Mouse (Mus musculus): Measurements from ENCODE around the gene Avil. TPM values are rescaled to one million over a fixed set of nuclear protein-coding genes. Genes with fewer than 3 reads are reported as not detected.
"Not testable (repeated sequence)": the region's sequence is repeated elsewhere in the genome, so short reads cannot be mapped to it uniquely, and the experiment has no call there.

Avil gene
- total RNA-seq, 2 experiments from 2014 or later = 0.16 to 0.20 TPM

DNA sequence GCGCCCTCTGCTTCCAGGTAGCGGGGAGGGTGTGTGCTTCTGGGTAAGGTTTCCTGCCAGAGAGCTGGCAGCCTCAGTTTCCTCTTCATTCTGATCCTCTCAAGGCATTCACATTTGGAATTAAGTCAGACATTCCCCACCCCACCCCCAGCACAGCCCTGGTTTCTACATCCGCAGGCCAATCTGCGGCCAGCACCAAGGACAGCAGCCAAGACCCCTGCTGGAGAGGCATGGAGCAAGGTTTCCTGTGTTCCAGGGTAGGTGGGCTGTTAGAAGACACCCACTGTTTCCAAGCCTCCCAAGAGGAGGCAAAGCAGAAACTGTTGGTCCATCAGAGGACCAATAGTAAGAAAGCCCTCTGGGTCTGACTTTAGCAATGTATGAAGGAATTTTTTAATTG is 54.1 kb downstream of the Avil start:
- DNase-seq (ENCODE audit: low spot score in 2 of 2) = no peak
- intact Hi-C loops (cut with DNase I) = no loop called here

DNA sequence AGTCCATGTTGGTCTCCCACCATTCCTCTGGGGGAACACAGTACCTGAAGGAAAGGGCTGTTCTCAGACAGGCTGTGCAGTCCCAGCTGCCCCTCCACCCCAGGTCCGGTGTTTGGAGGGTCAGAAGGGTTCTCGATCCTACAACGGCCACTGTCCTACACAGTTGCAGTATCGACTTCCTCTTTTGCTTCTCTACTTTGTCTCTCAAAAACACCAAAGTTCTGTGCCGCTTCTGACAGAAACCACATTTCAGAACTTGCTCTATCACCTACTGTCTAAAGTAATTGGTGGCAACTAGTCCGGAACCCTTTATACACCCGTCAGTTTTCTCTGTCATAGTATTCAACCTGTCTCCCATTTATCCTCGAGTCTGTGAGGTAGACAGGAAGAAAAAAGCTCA is 54.9 kb downstream of the Avil start:
- intact Hi-C loops (cut with DNase I) = no loop called here
- DNase-seq (ENCODE audit: low spot score in 2 of 2) = no peak

DNA sequence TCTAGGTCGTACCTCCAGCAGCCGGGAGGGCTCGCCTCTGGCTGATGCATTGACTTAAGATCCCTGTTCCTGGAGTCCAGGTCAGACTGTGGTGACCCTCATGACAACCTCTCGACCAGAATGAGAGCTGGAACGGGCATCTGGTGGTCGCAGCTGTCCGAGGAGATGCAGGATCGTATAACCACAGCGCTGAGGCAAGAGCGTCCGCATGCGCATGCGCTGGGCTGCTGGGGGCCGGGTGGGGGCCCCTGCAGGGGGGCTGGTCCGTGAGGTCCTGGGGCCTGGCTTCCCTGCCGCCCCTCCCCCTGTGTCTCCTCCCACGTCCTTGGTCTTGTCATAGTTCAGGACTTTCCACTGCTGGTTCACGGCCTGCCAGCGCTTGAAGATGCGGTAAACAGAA is 56.0 kb downstream of the Avil start:
- DNase-seq (ENCODE audit: low spot score in 2 of 2) = no peak
- intact Hi-C loops (cut with DNase I) = no loop called here

DNA sequence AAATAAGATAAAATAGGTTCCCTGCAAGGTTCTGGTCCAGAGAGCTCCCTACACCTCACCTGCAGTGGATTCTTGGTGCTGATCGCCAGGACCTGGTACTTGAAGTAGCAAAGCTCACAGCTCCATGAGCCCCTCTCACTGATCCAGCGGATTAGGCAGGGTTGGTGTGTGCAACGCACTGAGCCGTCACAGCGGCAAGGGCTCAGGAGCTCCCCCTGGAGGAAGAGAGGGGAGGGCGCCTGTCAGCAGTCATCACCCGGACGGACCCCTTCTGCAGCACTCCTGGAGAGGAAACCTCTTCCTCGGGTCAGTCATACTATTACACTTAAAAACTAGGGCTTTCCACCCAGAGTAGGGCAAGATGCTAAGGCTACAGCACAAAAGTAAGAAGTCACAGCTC is 57.7 kb downstream of the Avil start:
- intact Hi-C loops (cut with DNase I) = no loop called here
- peak; percentile 65 to 66 for DNase-seq (ENCODE audit: low spot score in 2 of 2)

DNA sequence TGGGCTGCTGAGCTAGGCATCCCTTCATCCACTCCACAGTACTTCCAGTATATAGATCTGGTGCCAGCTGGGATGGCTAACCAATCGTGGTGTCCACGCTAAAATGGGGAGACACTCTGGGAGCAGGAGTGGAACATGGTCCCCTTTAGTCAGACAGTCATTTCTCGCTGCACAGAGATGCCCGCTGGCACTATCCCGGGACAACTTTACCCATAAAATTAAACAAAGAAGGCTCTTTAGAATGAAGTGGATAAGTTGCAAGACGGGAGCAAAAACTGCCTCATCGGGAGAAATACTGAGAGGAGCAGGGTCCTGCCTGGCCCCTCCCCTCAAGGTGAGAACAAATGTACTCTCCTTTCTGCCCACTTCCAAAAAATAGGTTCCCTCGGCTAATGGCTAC is 58.2 kb downstream of the Avil start:
- DNase-seq (ENCODE audit: low spot score in 2 of 2) = no peak
- intact Hi-C loops (cut with DNase I) = no loop called here

DNA sequence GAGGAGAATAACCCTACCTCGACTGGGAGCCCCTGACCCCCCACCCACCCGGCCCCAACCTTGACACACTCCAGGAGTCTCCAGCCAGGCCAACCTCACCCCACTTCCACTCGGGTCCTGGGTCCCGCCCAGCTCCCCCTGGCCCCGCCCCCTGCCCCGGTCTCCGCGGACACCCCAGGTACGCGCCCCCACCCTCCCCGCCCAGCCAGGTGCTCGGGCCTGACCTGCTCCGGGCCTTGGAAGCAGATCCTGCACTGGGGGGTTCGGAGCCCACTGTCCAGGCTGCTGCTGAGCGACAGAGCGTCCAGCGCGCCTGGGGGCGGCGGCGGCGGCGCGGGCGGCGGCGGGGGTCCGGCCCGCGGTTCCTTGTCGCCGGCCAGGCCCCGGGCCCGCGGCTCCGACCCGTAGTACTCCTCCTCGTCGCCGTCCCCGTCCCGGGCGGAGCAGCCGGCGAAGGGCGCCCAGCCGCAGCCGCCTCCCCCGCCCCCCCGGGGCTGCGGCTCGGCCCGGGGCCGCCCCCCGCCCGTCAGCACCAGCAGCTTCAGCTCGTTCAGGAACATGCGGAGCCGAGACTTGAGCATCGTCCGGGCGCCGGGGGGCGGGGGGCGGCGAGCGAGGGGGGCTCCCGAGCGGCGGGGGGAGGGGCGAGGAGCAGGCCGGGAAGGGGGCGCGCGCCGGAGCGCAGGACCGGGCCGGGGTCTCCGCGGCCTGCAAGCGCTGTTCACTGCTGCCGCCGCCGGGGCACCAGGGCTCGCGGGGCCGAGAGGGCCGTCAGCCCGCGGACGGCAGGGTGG is 58.9 kb downstream of the Avil start:
- DNase-seq (ENCODE audit: low spot score in 2 of 2) = no peak
- intact Hi-C loops (cut with DNase I) = no loop called here

DNA sequence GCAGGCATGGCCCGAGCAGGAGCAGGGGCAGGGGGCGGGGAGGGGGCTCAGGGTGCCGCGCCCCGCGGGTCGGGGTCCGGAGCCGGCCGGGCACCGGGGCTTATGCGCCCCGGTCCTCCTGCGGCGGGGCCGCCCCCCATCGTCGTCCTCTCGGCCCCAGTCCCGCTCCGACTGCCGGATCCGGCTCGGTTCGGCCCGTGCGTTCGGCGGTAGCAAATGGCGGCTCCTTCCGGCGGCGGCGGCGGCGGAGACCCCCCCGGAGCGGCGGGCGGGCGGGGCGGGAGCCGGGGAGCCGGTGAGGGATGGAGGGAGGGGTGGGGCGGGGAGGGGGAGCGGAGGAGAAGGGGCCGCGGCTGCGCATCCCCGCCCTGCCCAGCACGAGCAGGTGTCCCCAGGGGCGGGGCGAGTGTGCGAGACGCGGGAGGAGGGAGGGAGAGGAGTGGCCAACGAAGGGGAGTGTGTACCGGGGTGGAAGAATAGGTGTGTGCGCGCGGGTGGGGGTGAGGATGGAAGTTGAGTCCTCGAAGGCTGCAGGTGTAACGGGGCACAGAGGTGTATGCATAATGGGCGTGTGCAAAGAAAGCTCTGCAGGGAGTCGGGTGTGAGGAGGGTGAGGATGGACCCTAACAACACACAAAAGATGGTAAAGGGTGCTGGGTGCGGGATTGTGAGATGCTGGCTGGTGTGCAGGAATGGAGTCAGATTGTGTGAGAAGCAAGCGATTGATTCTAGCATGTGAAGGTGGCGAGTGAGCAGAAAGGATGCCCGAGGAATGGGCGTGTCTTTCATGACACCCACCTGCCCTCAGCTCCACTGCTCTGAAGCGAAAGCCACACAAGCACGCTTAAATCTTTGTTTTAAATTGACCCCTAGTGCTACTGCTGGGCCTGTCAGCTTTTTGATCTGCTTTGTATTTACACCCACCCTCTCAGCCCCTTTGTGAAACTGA is 59.7 kb downstream of the Avil start, which contains the start of gene March9:
Gene March9, minus strand, starts transcription at position 217 of the 949 bp plus-strand sequence.
- peak; percentile 70 to 84 for DNase-seq (ENCODE audit: low spot score in 2 of 2)
- intact Hi-C loops (cut with DNase I) = no loop called here

DNA sequence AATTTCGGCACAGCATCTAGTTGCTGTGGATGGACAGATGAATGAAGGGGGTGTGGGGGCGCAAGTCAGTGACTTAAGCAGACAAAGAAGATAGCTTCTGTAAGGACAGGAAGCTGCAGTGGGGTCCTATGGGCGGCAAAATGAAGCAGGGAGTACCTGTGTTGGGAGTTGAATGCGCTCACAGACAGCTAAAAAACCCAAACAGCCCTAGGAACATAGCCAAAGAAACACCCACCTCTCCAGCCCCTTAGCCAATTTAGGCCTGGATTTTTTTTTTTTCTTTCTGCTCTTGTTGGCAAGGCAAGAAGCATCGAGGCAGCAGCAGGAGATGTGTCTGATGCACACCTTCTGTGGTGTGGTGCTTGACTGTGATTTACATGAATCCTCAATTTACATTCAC is 60.6 kb downstream of the Avil start:
- intact Hi-C loops (cut with DNase I) = no loop called here

DNA sequence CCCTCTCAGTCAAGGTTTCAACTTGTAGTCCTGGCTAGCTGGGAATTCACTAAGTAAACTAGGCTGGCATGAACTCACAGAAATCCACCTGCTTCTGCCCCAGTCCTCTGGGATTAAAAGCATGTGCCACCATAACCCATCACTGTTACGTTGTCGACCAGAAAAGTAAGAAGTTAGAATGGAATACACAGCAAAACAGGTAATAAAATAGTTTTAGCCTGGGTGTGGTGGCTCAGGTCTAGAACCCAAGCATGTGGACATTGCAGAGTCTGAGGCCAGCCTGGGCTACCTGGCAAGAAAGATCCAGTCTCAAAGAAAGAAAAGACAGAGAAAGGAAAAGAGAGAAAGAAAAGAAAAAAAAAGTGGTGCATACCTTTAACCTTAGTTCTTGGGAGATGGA is 61.0 kb downstream of the Avil start:
- intact Hi-C loops (cut with DNase I) = no loop called here
- DNase-seq (ENCODE audit: low spot score in 2 of 2) = no peak

More for the DNA sequence above, 60.6 kb downstream of the Avil start:
- DNase-seq (ENCODE audit: low spot score in 2 of 2) = no peak

DNA sequence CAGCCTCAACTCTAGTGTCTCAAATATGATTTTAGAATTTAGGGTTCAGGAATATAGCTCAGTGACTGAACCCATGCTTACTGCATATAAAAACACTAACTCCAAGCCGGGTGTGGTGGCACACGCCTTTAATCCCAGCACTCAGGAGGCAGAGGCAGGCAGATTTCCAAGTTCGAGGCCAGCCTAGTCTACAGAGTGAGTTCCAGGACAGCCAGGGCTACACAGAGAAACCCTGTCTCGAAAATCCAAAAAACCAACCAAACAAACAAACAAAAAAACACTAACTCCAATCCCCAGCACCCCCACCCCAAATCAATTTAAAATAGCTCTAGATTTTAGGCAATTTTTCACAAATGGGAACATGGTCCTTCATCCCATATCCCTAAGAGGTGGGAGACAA is 61.6 kb downstream of the Avil start:
- DNase-seq (ENCODE audit: low spot score in 2 of 2); intact Hi-C loops (cut with DNase I): not testable (repeated sequence)

DNA sequence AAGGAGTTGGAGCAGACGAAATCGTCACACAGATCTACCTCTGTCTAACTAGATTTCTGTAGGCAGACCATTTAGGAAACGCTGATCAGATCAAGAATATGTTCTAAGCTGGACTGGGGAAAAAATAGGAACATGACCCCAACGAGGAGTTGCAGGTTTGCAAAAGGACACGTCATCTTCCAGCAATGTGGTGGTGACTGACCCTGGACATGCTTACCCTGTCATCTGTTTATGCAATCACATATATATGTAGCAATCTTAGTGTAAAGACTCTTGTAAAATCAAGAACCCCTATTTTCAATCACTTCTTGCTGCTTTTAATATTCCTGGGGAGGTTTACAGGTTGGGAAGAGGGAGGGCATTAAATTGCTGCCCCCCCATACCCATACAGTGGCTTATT is 62.0 kb downstream of the Avil start:
- DNase-seq (ENCODE audit: low spot score in 2 of 2) = no peak
- intact Hi-C loops (cut with DNase I) = no loop called here

DNA sequence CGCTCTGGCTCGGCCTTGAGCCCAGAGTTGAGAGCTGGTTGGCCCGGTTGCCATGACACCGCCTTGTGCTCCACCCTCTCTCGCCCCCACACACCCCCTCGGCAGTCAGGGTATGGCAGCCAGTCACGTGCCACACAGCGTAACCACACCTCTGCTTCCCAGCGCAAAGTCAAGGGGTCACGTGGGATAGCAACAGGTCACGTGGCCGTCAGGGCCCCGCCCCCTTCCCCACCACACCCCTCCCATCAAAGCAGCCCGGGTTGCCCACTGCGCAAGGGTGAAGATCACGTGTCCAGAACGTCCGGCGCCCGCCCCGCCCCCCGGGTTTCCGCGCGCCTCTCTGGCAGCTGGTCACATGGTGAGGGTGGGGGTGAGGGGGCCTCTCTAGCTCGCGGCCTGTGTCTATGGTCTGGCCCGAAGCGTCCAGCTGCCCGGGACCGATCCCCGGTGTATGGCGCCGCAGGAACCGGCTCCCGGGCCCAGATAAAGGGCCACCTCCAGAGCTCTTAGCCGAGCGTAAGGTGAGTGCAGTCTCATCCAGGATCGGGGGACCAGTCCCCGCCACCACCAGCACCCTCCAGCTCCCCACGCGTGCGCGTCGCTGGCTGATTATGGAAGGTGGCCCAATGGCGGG is 62.8 kb downstream of the Avil start, which contains the start of gene Cdk4:
Gene Cdk4, plus strand, starts transcription at position 296 of the 634 bp plus-strand sequence.
- peak; percentile 99 to 100 for DNase-seq (ENCODE audit: low spot score in 2 of 2)
- intact Hi-C loops (cut with DNase I) = no loop called here

DNA sequence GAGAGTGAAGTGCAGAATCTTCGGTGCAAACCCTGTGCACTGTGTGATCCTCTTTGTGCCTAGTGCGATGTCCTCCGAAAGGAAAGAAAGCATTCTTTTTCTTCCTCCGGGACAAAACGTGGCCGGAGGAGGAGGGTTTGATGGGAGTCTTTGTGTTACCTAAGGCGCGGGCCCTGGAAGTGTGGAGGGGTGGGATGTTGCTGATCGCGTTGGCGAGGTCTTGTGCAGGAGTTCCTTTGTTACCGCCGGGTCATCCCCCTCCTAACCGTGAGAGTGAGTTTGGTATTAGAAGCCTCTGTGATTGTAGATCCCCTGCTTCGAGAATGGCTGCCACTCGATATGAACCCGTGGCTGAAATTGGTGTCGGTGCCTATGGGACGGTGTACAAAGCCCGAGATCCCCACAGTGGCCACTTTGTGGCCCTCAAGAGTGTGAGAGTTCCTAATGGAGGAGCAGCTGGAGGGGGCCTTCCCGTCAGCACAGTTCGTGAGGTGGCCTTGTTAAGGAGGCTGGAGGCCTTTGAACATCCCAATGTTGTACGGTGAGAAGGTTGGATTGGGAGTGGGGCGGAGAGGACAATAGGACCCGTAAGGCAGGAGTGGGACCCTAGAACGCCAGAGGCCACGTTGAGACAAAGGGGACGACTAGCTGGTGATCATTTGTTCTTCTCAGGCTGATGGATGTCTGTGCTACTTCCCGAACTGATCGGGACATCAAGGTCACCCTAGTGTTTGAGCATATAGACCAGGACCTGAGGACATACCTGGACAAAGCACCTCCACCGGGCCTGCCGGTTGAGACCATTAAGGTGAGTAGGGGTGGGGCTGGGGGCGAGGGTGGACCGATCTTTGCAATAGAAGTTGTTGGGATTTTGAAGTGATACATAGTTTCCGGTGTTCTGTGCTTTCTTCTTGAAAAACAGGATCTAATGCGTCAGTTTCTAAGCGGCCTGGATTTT is 63.7 kb downstream of the Avil start:
- DNase-seq (ENCODE audit: low spot score in 2 of 2) = no peak
- intact Hi-C loops (cut with DNase I) = no loop called here

DNA sequence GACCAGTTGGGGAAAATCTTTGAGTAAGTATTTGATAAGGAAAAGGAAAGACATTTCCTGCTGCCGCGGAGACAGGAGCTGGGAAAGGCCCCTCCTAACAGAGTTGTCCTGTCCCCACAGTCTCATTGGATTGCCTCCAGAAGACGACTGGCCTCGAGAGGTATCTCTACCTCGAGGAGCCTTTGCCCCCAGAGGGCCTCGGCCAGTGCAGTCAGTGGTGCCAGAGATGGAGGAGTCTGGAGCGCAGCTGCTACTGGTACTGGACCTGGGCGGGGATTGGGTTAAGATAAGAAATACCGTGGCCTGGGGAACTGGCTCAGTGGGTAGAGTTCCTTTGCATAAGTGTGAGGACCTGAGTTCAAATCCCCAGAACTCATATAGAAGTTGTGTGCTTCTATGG is 65.5 kb downstream of the Avil start:
- DNase-seq (ENCODE audit: low spot score in 2 of 2) = no peak
- intact Hi-C loops (cut with DNase I) = no loop called here

DNA sequence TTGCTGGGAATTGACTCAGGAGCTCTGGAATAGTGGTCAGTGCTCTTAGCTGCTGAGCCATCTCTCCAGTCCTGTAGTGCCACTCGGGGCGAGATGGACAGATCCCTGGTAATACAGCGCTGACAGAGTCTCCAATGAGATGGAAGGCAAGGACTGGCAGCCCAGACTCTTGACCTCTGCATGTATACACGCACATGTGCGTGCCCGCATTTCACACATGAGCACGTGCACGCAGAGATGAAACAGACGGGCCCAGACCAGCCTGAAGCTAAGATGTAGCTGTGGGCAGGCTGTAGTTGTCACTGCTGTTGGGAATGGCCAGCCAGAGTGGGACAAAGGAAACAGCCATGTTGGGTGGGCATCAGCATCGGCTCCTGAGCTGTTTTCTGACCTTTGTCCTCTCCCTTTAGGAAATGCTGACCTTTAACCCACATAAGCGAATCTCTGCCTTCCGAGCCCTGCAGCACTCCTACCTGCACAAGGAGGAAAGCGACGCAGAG is 66.1 kb downstream of the Avil start:
- intact Hi-C loops (cut with DNase I) = no loop called here

DNA sequence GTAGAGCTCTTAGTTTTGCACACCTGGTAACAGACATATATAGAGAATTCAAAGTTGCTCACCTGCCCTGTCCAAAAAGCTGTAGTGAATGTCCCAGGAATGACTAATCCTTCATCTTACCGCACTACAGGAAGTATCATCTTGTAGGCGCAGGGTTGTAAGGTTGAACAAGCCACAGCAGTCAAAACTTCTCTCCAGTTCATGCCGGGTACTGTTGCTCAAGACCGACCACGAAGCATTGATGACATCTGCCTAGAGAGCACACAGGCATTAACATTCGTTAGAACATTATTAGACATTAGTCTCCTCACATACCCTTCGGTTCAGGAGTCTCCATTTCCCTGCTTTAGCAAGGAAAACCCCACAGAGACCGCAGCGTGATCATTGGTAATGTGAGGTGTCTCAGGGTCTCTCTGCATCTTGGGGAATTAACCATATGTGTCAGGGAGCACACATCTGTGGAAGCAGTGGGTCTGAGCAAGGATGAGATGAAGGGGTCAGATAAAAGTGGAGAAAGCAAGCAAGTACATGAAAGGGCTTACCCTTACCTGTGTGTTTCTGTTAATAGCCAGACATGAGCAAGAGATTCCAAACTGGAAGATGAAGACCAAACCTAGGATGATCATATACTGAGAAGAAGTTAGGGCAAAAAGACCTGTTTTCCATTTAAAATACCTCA is 68.0 kb downstream of the Avil start:
- intact Hi-C loops (cut with DNase I) = no loop called here

More for the DNA sequence above, 66.1 kb downstream of the Avil start:
- DNase-seq (ENCODE audit: low spot score in 2 of 2) = no peak

DNA sequence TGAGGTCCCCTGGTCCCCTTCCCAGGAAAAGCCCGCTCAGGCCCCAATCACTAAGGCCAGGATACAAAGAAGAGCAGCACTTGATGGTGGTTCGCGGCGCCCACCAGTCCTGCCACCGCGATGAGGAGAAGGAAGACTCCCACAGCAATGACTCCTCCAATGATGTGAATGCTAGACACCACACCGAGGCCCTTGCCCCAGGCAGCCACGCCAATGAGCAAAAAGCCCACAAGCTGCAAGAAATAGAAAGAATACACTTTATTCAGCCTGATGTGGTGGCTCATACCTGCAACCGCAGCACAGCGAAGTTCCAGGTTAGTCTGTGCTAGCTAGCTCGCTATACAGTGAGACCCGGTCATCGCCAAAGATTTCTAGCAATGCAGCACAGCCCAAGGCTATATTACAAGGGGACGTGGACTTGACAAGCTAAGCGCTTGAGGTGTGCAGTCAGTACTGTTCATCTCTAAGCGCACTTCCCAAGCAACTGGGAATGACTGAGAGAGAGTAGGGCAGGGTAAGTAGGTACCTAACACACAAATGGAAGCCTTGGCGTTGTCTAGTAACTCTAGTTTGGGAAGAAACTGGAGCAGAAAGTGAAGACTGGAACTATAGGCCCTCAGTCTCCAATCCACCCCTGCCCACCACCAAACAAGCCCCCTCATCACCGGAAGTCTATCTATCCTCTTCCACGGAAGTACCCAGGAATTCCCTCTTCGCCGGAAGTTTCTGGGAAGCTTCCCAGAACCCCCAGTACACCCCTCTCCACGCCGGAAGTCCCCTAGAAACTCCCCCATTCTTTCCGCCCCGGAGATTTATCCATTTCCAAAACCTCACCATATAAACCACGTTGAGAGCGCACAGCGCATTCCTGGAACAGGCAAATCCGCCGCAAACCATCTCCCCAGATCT is 69.0 kb downstream of the Avil start:
- intact Hi-C loops (cut with DNase I) = no loop called here
- no peak for DNase-seq (ENCODE audit: low spot score in 2 of 2)

More for the DNA sequence above, 68.0 kb downstream of the Avil start:
- DNase-seq (ENCODE audit: low spot score in 2 of 2) = no peak

Data from left cerebral cortex, postnatal 36 days (tissue).